10 mouse cellular contexts compared by ENCODE assay signal in the genomic region with DNA sequence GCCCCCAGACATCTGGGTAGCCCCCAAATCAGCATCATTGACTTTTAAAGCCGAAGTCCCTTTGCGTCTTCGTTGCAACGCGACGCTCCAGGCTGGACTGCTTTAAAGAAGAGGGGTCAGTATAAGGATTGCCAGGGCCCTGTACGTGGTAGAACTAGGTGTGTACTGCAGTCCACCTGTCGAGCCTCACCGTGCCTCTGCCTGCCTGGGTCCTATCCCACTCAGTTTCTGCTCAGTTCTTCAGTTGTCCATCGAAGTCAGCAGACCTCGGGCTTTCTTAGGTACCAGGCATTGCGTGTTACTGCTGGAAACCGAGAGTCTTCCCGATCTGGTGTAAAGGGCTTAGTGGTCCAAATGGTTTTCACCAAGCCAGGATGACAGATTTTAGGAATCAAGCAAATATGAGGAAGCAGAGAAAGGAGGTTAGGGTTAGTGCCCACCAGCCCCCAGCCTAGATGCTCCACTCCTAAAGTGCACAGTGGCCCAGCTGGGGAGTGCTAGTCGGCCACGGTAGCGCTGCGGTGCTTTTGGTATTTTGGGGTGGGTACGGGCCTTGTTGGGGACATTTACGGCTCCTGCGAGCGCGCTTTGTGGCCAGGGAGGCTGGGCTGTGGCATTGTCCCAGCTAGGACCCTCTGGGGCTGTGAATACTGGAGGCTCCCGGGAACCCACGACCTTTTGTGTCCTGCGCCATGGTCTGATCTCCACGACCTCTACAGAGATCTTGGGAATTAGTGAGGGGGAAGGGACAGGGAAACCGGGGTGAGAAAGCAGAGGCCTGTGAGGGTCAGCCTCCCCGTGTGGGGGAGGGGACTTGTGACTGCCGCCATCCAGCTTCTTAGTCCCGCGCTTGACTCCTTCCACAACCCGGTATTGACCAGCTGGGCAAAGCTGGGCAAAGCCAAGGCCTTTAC.
DNase-seq lines count a peak whose midpoint lies in the region; ATAC-seq lines count a peak whose summit lies in the region.
"Had no signal": no experiment of that assay in that cellular context is flagged by ENCODE, and none has a peak within 500 bp of the region (broad histone marks: within the 10 kb centered on the region; RNA-seq: fewer than 3 reads in every experiment).

No protein-coding gene starts in this region.

- H3K9me3 ChIP-seq in lung, embryonic 15.5 days, result no peaks in the 10 kb centered on the region
- no peaks in the 10 kb centered on the region for H3K9me3 ChIP-seq in forebrain, embryonic 13.5 days (replicated peaks)
- H3K9me3 ChIP-seq in limb, embryonic 15.5 days, result no peaks in the 10 kb centered on the region
- H3K9me3 ChIP-seq: liver, embryonic 15.5 days had no signal

- no peaks in the 10 kb centered on the region for H3K36me3 ChIP-seq in lung, embryonic 15.5 days
- no peaks in the 10 kb centered on the region; the same call in 1 of the 2 replicates for H3K36me3 ChIP-seq in forebrain, embryonic 13.5 days (ENCODE audit: poor library complexity, severe bottlenecking)
- H3K36me3 ChIP-seq in limb, embryonic 15.5 days, result no peaks in the 10 kb centered on the region
- H3K36me3 ChIP-seq: liver, embryonic 15.5 days had no signal

- no peak for DNase-seq in lung, postnatal 36 days
- DNase-seq in retina, embryonic 14.5 days (ENCODE audit: low spot score), result peak; percentile 63
- DNase-seq in spleen, adult 12 weeks (ENCODE audit: low spot score), result no peak
- DNase-seq in urinary bladder, postnatal 10 days (ENCODE audit: low spot score), result no peak
- no peak for DNase-seq in B cell, adult 2 months
- DNase-seq: adrenal gland, postnatal 36 days had no signal

- ATAC-seq in lung, embryonic 15.5 days (ENCODE audit: borderline replicate concordance, extremely low read depth, low FRiP score, low TSS enrichment), result no peak
- no peak for ATAC-seq in forebrain, embryonic 13.5 days
- ATAC-seq in limb, embryonic 15.5 days (ENCODE audit: insufficient number of reproducible peaks, low FRiP score, low TSS enrichment, low read depth), result no peak

- no peak overlapping the region for H3K27ac ChIP-seq in lung, embryonic 15.5 days
- H3K27ac ChIP-seq in forebrain, embryonic 13.5 days, result peak overlapping the region; percentile 95
- no peak overlapping the region for H3K27ac ChIP-seq in limb, embryonic 15.5 days
- H3K27ac ChIP-seq: liver, embryonic 15.5 days had no signal

- H3K27me3 ChIP-seq in lung, embryonic 15.5 days, result peaks cover 98% of the 10 kb centered on the region
- H3K27me3 ChIP-seq in forebrain, embryonic 13.5 days, result peaks cover 85% of the 10 kb centered on the region
- peaks cover 96% of the 10 kb centered on the region for H3K27me3 ChIP-seq in limb, embryonic 15.5 days

- H3K9ac ChIP-seq in lung, embryonic 15.5 days, result no peak overlapping the region
- H3K9ac ChIP-seq in forebrain, embryonic 13.5 days, result peak overlapping the region; percentile 92
- no peak overlapping the region for H3K9ac ChIP-seq in limb, embryonic 15.5 days
- H3K9ac ChIP-seq: liver, embryonic 15.5 days had no signal

- peaks cover 47% of the 10 kb centered on the region for H3K4me1 ChIP-seq in lung, embryonic 15.5 days
- peaks cover 61% of the 10 kb centered on the region for H3K4me1 ChIP-seq in forebrain, embryonic 13.5 days
- H3K4me1 ChIP-seq in limb, embryonic 15.5 days, result peaks cover 53% of the 10 kb centered on the region
- H3K4me1 ChIP-seq: liver, embryonic 15.5 days had no signal

- 9% methylated on average over 33 of the region's 33 CpGs for WGBS in lung, embryonic 15.5 days
- under 1% methylated on average over 33 of the region's 33 CpGs for WGBS in forebrain, embryonic 13.5 days
- 8% methylated on average over 33 of the region's 33 CpGs for WGBS in limb, embryonic 15.5 days

- H3K4me2 ChIP-seq in lung, embryonic 15.5 days, result peak overlapping the region; percentile 89
- H3K4me2 ChIP-seq in forebrain, embryonic 13.5 days, result peak overlapping the region; percentile 68
- peak overlapping the region; percentile 96; the same call in 1 of the 2 replicates for H3K4me2 ChIP-seq in limb, embryonic 15.5 days
- H3K4me2 ChIP-seq: liver, embryonic 15.5 days had no signal

- H3K4me3 ChIP-seq in lung, embryonic 15.5 days, result peak overlapping the region; percentile 52
- peak overlapping the region; percentile 73 for H3K4me3 ChIP-seq in forebrain, embryonic 13.5 days
- peak overlapping the region; percentile 58 for H3K4me3 ChIP-seq in limb, embryonic 15.5 days
- H3K4me3 ChIP-seq: liver, embryonic 15.5 days had no signal
